Mouse (Mus musculus): Measurements from ENCODE around the gene Chpt1.

DNA sequence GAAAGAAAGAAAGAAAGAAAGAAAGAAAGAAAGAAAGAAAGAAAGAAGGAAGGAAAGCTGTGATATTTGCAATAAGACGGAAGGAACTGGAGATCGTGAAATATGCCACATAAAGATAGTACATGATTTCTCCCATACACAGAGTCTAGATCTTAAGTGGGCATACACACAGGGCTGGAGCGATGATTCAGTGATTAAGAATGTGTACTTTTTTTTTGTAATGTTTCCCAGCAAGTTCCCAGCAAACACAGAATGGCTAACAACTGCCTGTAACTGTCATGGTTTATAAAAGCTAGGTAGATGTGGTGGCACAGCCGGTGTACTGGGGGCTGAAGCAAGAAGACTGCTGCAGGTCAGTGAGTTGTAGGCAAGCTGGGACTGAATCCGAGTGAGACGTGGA is 51.9 kb downstream of the Chpt1 start:
- TF ChIP-seq CTCF (IDR thresholded peaks at IDR 0.05; ENCODE audit: control insufficient read depth, insufficient read depth, insufficient read length) (no peak), MAX (IDR thresholded peaks at IDR 0.05) (no peak), USF1 (IDR thresholded peaks at IDR 0.05; ENCODE audit: low read depth) (no peak), MYOG (IDR thresholded peaks at IDR 0.05; ENCODE audit: control insufficient read depth, extremely low read depth, insufficient read length) (no peak)

All from C2C12 (cell line).